Mouse (Mus musculus): ENCODE data around the gene Slc30a2.
"Not testable (repeated sequence)": the region's sequence is repeated elsewhere in the genome, so short reads cannot be mapped to it uniquely, and the experiment has no call there.

Gene Slc30a2

GRCm38 (mm10) chr4:134343071-134344031 is at the start of gene Slc30a2:
TSS of gene Slc30a2 (plus strand) at chr4:134343181.
- DNase-seq (ENCODE audit: low read depth, low spot score): no peak

- no peak for DNase-seq (ENCODE audit: low read depth, low spot score)
Measured at GRCm38 (mm10) chr4:134293692-134294163, 49.3 kb upstream of the Slc30a2 start.

GRCm38 (mm10) chr4:134296096-134296495 is 46.9 kb upstream of the Slc30a2 start:
- not testable (repeated sequence) for DNase-seq (ENCODE audit: low read depth, low spot score)

- DNase-seq (ENCODE audit: low read depth, low spot score): no peak
Measured at GRCm38 (mm10) chr4:134296523-134296922, 46.5 kb upstream of the Slc30a2 start.

GRCm38 (mm10) chr4:134297369-134297768 is 45.6 kb upstream of the Slc30a2 start:
- DNase-seq (ENCODE audit: low read depth, low spot score): no peak

GRCm38 (mm10) chr4:134298626-134299497 is 44.1 kb upstream of the Slc30a2 start:
- DNase-seq (ENCODE audit: low read depth, low spot score): no peak

GRCm38 (mm10) chr4:134299498-134299810 is 43.5 kb upstream of the Slc30a2 start:
- DNase-seq (ENCODE audit: low read depth, low spot score): no peak

GRCm38 (mm10) chr4:134300316-134300715 is 42.7 kb upstream of the Slc30a2 start:
- DNase-seq (ENCODE audit: low read depth, low spot score): no peak

GRCm38 (mm10) chr4:134302084-134302483 is 40.9 kb upstream of the Slc30a2 start:
- DNase-seq (ENCODE audit: low read depth, low spot score): peak; percentile 19

- no peak for DNase-seq (ENCODE audit: low read depth, low spot score)
Measured at GRCm38 (mm10) chr4:134306963-134307362, 36.0 kb upstream of the Slc30a2 start.

- DNase-seq (ENCODE audit: low read depth, low spot score): peak; percentile 42
Measured at GRCm38 (mm10) chr4:134307367-134308072, 35.5 kb upstream of the Slc30a2 start.

GRCm38 (mm10) chr4:134310106-134310505 is 32.9 kb upstream of the Slc30a2 start:
- DNase-seq (ENCODE audit: low read depth, low spot score): no peak

GRCm38 (mm10) chr4:134310656-134311055 is 32.3 kb upstream of the Slc30a2 start:
- DNase-seq (ENCODE audit: low read depth, low spot score): no peak

- DNase-seq (ENCODE audit: low read depth, low spot score): no peak
Measured at GRCm38 (mm10) chr4:134311784-134312183, 31.2 kb upstream of the Slc30a2 start.

- DNase-seq (ENCODE audit: low read depth, low spot score): no peak
Measured at GRCm38 (mm10) chr4:134312341-134312740, 30.6 kb upstream of the Slc30a2 start.

GRCm38 (mm10) chr4:134312901-134313300 is 30.1 kb upstream of the Slc30a2 start:
- DNase-seq (ENCODE audit: low read depth, low spot score): no peak

GRCm38 (mm10) chr4:134314081-134314655 is 28.8 kb upstream of the Slc30a2 start:
- DNase-seq (ENCODE audit: low read depth, low spot score): no peak

- no peak for DNase-seq (ENCODE audit: low read depth, low spot score)
Measured at GRCm38 (mm10) chr4:134314876-134315275, 28.1 kb upstream of the Slc30a2 start, which contains the start of gene Trim63. TSS of gene Trim63 (plus strand) at chr4:134315120.

GRCm38 (mm10) chr4:134315470-134315869 is 27.5 kb upstream of the Slc30a2 start:
- no peak for DNase-seq (ENCODE audit: low read depth, low spot score)

GRCm38 (mm10) chr4:134316390-134316789 is 26.6 kb upstream of the Slc30a2 start:
- no peak for DNase-seq (ENCODE audit: low read depth, low spot score)

GRCm38 (mm10) chr4:134319074-134319473 is 23.9 kb upstream of the Slc30a2 start:
- DNase-seq (ENCODE audit: low read depth, low spot score): no peak

All from 3T3-L1 (cell line).